Mouse (Mus musculus): ENCODE measurements at regions not wholly inside any gene's neighbourhood (a gene's known extent, or its start where the extent isn't known, plus 50 kb on each side); places are given as distances from the start of the nearest gene placed in this dataset.

GRCm38 (mm10) chr15:61770721-61771542 is 848.1 kb upstream of the A1bg start:
- no peak for DNase-seq (ENCODE audit: low spot score)

GRCm38 (mm10) chr15:61766544-61767094 is 843.8 kb upstream of the A1bg start:
- DNase-seq (ENCODE audit: low spot score): no peak

- DNase-seq (ENCODE audit: low spot score): no peak
Measured at GRCm38 (mm10) chr15:61753802-61754201, 831.0 kb upstream of the A1bg start.

DNA sequence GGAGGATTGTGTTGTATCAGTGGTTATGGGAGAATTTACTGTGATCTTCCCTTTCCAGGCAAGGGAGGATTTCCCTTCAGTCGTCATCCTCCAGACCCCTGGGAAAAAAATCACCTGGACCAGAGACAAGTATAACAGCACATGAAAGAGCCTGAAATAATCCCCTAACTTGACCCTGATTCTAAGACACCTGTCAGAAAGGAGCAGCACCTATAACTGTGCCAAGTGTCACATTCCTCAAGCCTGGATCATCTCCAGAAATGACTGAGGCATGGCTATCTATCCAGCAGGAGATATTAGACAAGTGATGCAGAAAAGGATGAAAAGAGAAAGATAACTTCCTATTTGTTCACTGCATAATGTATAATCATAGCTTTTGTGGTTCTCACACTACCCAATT is 800.9 kb upstream of the A1bg start:
- DNase-seq (ENCODE audit: low spot score): no peak

GRCm38 (mm10) chr15:61718486-61718885 is 795.7 kb upstream of the A1bg start:
- DNase-seq (ENCODE audit: low spot score): no peak

DNA sequence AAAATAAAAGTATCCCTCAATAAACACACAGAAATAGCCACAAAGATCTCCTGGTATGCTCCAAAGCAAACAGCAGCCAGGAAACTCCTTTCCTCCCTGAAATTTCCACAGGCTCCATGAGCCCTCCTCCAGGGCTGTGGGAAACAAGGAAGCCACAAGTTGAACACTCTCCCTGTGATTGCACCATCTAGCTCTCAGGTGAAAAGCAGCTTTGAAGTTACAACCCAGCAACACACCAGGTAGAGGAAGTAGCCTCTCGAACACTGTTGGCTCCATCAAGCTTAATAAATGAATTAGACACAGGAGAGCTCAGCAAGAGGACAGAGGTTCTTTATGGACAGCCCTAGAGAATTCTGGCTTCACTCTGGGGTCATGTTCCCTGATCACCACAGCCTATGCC is 794.4 kb upstream of the A1bg start:
- no peak for DNase-seq (ENCODE audit: low spot score)

DNA sequence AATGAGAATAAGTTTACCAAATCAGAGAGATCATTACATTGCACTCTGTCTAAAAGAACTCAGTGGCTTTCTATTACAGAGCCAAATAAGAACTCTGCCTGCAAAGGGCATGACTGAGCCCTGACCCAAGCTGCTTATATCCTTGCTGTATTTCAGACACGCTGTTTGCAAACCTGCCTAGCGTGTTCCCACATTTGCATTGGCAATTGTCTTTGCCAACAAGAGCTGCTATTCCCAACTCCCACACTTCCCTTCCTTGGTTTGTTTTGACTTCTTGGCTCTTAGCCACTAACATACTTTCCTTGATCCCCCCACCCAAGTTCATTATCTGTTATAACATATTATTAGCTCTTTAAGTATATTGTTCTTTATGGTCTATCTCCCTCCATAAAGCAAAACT is 791.1 kb upstream of the A1bg start:
- no peak for DNase-seq (ENCODE audit: low spot score)

DNA sequence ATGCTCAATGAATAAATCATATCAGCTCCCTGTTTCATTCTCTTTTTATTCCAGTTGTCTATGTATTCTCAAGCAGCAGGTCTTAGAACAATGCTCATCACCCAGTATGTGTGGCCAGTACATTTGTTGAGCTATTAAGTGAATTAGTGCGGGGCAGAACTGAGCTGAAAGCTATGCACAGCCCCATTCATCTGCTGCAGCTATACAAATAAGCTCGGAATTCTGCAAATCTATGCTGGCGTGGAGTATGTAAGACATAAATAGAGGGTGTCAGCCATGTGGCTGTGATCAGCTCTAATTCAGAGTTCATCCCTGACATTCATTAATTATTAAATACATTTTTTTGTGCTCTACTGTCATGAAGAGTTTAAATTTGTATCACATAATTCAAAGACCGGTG is 786.1 kb upstream of the A1bg start:
- DNase-seq (ENCODE audit: low spot score): no peak

GRCm38 (mm10) chr15:61707952-61708351 is 785.1 kb upstream of the A1bg start:
- peak; percentile 26 for DNase-seq (ENCODE audit: low spot score)

DNA sequence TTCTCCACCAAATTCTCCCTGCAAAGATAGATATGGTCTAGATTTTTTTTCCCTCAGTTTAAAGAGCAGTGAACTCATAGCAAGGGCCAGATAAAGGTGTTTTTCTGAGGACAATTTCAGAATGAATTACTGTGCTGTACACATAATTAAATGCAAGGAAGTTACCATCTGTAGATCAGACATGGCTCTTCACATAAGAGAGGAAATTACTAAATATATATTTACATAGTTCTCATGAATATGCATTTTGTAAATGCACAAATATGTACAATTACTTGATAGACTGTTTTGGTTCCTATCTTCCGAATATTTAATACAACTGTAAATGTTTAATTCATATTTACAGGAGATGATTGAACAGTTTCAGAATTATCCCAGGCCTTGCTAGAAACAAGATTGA is 769.9 kb upstream of the A1bg start:
- no peak for DNase-seq (ENCODE audit: low spot score)

DNA sequence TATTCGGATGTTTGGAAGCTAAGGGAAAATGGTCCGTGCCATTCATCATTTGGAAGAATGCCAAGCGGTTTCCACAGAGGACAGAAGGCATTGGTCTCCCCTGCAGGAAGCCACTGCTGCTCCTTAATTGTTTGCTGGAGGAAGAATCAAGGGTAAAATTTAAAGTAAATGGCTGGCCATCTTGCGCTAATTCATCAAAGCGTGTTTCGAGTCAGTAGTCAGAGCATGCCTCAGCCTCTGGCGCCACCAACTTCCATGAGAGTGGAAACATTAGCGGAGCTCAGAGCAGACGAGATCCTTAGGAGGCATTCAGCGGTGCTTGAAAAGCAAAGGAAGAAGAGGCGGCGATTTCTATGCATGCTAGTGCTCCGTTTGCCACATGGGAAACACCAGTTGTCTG is 767.6 kb upstream of the A1bg start:
- DNase-seq (ENCODE audit: low spot score): no peak

- DNase-seq (ENCODE audit: low spot score): no peak
Measured at GRCm38 (mm10) chr15:61689776-61690397, 767.1 kb upstream of the A1bg start.

DNA sequence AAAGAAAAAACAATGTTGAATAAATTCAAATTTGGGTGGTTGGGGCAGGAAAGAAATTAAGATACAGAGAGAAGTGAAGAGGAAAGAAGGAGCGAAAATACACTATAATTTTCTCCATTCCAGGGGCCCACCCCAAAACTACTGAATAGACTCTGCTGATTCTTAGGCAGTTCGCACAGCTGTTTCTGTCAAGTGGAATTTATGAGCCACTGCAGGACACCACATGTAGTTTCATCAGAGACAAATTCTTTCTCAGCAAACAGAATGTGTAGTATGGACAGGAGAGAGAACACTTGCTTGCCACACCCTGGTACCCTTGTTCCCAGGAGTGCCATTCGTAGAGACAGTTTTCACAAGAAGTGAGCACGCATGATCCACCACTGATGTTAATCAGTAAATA is 760.2 kb upstream of the A1bg start:
- DNase-seq (ENCODE audit: low spot score): no peak

GRCm38 (mm10) chr15:61670556-61670955 is 747.7 kb upstream of the A1bg start:
- no peak for DNase-seq (ENCODE audit: low spot score)

DNA sequence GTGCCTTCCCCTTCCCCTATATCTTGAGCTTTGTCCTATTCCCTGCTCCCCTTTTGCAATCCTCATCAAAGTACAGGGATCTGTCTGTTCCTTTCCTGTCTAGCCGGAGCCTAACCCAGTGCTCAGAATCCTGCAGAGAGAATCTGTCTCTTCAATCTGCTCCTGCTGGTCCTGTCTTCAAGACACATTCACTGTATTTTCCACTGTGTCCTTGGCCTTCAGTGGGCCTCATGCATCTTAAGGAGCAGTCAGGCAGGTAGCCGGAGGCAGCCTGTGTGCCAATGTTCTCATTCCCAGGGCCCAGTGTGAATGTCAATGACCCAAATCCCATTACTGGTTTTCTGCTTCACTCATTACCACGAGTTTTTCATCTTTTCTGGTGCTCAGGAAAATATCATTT is 737.8 kb upstream of the A1bg start:
- no peak for DNase-seq (ENCODE audit: low spot score)

DNA sequence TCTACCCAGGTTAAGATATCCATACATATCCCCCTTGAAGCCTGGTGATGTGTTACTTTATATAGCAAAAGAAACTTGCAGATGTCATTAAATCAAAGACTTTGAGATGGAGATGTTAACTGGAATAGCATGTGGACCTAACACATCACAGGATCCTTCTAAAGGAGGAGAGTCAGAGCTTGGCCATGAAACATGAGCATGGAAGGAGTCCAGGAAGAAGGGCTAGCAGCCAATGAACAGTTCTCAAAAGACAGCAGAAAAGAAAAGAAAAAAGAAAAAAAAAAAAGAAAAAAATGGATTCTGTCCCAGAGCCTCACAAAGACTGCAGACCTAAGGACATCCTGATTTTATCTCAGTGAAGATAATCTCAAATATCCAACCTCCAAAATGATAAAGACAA is 734.1 kb upstream of the A1bg start:
- peak; percentile 10 for DNase-seq (ENCODE audit: low spot score)

DNA sequence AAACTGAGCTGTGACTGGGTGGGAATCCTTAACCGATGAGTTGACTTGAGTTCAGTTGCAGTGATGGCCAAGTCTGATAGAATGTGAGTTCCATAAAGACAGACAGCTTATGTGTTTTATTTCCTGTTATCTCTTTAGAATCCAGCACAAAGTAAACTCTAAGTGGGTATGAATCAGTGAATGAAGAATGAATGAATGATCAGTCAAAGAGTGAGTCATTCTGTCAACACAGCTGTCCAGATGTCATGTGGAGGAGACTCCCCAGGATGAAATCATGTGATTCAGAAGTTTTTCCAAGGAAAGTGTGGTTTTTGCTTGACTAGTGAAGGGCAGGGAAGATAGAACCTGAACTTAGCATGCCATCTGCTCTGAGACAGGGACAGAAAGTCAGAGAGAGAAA is 732.0 kb upstream of the A1bg start:
- DNase-seq (ENCODE audit: low spot score): no peak

DNA sequence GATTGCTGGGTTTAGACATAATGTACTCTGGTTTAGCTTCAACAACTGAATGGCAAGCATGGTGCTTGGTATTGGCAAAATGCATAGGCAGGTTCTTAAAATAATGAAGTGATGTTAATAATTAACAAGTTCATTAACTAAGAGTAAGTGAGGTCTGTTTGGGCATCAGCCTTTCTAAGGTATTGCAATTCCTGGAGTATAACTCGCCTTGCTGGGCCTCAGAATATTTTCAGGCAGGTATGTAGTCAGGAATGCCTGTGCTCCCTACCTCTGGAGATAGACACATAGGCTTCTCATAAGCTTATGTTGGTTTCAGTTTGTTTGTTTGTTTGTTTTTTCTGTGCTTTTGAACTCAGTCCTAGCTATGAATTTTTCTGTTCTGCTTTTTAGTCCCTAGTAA is 731.0 kb upstream of the A1bg start:
- no peak for DNase-seq (ENCODE audit: low spot score)

DNA sequence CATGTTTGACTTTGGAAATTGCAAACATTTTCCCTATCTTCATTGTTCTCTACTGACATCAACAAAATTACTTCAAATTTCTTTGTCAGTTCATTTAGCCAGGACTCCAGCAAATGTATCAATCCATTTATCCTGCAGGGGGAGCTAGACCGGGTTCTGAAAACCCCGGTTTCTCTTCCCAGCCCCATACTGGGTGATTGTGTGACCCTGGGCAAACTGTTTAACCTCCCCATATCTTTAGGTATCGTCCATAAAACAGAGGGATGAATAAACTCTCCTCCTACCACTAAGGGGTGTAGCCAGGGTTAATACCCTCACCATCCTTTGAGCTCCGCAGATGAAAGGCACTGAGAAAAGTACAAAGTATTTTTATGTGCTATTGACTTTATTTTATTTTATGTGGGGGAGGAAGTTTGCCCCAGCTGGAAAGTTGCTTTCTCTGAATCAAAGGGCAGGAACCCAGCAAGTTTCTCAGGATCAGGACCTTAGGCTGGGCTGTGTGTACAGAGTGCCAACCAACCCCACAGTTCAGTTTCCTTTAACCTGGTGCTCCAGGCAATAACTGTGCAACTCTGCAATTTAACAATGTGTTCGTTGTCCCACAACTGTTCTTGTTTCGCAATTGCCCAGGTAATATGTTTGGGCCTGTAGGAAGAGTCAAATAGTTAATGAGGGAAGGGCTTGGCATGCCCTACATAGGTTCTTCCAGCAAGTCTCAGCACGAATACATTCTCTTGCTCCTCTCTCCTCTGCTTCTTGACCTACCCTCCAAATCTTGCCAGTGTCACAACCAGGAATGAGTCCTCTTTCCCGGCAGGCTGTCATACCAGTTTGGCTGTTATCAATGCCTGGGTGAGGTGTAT is 696.1 kb upstream of the A1bg start:
- DNase-seq (ENCODE audit: low spot score): peak; percentile 59

GRCm38 (mm10) chr15:61610662-61611061 is 687.9 kb upstream of the A1bg start:
- DNase-seq (ENCODE audit: low spot score): no peak

- no peak for DNase-seq (ENCODE audit: low spot score)
Measured at GRCm38 (mm10) chr15:61609656-61610055, 686.8 kb upstream of the A1bg start.

GRCm38 (mm10) chr15:61608301-61608731 is 685.5 kb upstream of the A1bg start:
- peak; percentile 19 for DNase-seq (ENCODE audit: low spot score)

DNA sequence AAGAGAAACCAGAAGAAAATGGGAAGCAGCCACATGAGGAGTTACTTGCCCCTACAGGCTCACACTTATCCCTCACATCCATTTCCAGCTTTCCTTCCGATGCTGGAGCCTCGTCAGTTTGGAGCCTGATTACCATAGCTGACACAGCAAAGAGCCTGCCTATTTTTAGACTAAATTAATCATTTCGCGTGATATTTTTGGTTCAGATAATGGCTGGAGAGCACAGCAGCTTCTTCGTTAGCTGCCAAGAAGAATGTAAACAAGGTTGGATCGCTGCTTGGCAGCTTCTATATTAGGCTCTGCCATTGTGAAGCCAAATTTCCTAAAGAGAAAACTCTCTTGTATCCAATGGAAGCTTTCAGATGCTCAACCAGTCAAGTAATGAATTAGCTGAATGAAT is 676.9 kb upstream of the A1bg start:
- no peak for DNase-seq (ENCODE audit: low spot score)
